Mouse (Mus musculus) myocyte (in vitro differentiated cells): ENCODE measurements at regions not wholly inside any gene's neighbourhood (a gene's known extent, or its start where the extent isn't known, plus 50 kb on each side); places are given as distances from the start of the nearest gene placed in this dataset.

Source experiments
- CEBPB ChIP-seq: IDR thresholded peaks from 2 replicates; pipeline ENCODE4 v1.6.1; 2011; ENCODE audit warnings: mild to moderate bottlenecking, moderate library complexity; ENCODE audit not compliant: poor library complexity, insufficient read depth, severe bottlenecking
- E2F4 ChIP-seq: IDR thresholded peaks from one replicate; pipeline ENCODE4 v1.6.1; 2011; ENCODE audit warnings: mild to moderate bottlenecking, control low read depth, moderate library complexity; ENCODE audit not compliant: insufficient read depth
- MYOD1 ChIP-seq, 3 experiments: IDR thresholded peaks; one replicate each; pipeline ENCODE4 v1.6.1; 2011; ENCODE audit warnings: control low read depth in 2 of 3, low read depth in 2 of 3, mild to moderate bottlenecking in 2 of 3, moderate library complexity in 1 of 3; ENCODE audit not compliant: insufficient read length in 2 of 3, control insufficient read depth in 1 of 3
- MYOG ChIP-seq, 3 experiments: IDR thresholded peaks; one replicate each; pipeline ENCODE4 v1.6.1; 2011; ENCODE audit warnings: control low read depth in 2 of 3, low read depth in 2 of 3, mild to moderate bottlenecking in 2 of 3; ENCODE audit not compliant: insufficient read length in 2 of 3, control insufficient read depth in 1 of 3, insufficient read depth in 1 of 3
- POLR2A ChIP-seq: IDR thresholded peaks from one replicate; pipeline ENCODE4 v1.6.1; 2011; ENCODE audit warnings: low read depth, mild to moderate bottlenecking, control low read depth, moderate library complexity; ENCODE audit not compliant: insufficient read length
- POLR2AphosphoS2 ChIP-seq: IDR thresholded peaks from one replicate; pipeline ENCODE4 v1.6.1; 2011; ENCODE audit warnings: low read depth, control low read depth; ENCODE audit not compliant: insufficient read length
- REST ChIP-seq: IDR thresholded peaks from one replicate; pipeline ENCODE4 v1.6.1; 2011; ENCODE audit warnings: mild to moderate bottlenecking, control low read depth, moderate library complexity; ENCODE audit not compliant: insufficient read depth, insufficient read length
- SRF ChIP-seq: IDR thresholded peaks from one replicate; pipeline ENCODE4 v1.6.1; 2011; ENCODE audit warnings: low read depth; ENCODE audit not compliant: control insufficient read depth, insufficient read length
- TCF12 ChIP-seq: IDR thresholded peaks from one replicate; pipeline ENCODE4 v1.6.1; 2011; ENCODE audit warnings: mild to moderate bottlenecking, control low read depth; ENCODE audit not compliant: poor library complexity, insufficient read depth, severe bottlenecking
- TCF3 ChIP-seq: IDR thresholded peaks from one replicate; pipeline ENCODE4 v1.6.1; 2011; ENCODE audit warnings: low read depth, control low read depth; ENCODE audit not compliant: insufficient read length
- USF1 ChIP-seq: IDR thresholded peaks from one replicate; pipeline ENCODE4 v1.6.1; 2011; ENCODE audit warnings: low read depth, mild to moderate bottlenecking, control low read depth, moderate library complexity

DNA sequence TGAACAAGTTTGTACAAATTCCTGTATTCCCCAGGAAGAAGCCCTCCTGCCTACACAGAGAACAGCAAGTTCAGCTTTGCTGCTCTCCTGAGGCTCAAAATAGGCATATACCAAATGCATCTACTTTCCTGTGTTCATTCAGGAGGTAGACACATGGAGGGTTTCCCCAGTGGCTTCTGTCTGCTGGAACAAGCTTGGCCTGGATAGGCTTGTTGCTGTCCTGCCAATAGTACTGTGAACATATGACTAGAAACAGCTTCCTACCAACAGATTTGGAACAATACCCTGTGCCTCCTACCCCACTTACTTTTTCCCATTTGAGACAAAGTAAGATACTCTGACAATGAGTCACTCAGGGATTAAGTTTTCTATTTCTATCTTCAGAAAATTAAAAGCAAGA is 93.8 kb upstream of the Wdpcp start:
- TF ChIP-seq POLR2A, result no peak
- TF ChIP-seq MYOG (IDR thresholded peaks at IDR 0.05; ENCODE audit: control insufficient read depth in 1 of 3, insufficient read depth in 1 of 3, insufficient read length in 2 of 3, low read depth in 2 of 3), result no peak
- TF ChIP-seq USF1, result no peak
- TF ChIP-seq CEBPB, result no peak
- no peak for TF ChIP-seq E2F4
- no peak for TF ChIP-seq TCF3
- no peak for TF ChIP-seq REST
- TF ChIP-seq SRF, result no peak
- TF ChIP-seq TCF12, result no peak
- no peak for TF ChIP-seq POLR2AphosphoS2
- no peak for TF ChIP-seq MYOD1 (IDR thresholded peaks at IDR 0.05; ENCODE audit: control insufficient read depth in 1 of 3, insufficient read length in 2 of 3, low read depth in 2 of 3)
